Mouse (Mus musculus) MEL (cell line): Measurements from ENCODE around the gene Olfr996. TPM values are rescaled to one million over a fixed set of nuclear protein-coding genes. Genes with fewer than 3 reads are reported as not detected.
"Not testable (repeated sequence)": the region's sequence is repeated elsewhere in the genome, so short reads cannot be mapped to it uniquely, and the experiment has no call there.

Experiments
- DNase-seq: peaks from one replicate; pipeline ENCODE4 v3.0.0; 2011; ENCODE audit warnings: low read depth, low spot score
- H3K27ac ChIP-seq: 2 replicates; pipeline ENCODE4 v1.5.1; 2012; ENCODE audit warnings: low read depth, mild to moderate bottlenecking, control low read depth, low read length, moderate library complexity; ENCODE audit not compliant: control insufficient read depth
- H3K27me3 ChIP-seq, 2 experiments: fragments of 150-350 bp in 1 of 2; sonication (generic) in 1 of 2; 2 replicates each; pipeline ENCODE4 v1.6.1; 2012; ENCODE audit warnings: low read length in 2 of 2, mild to moderate bottlenecking in 2 of 2, improper control_type of control experiment in 1 of 2, moderate library complexity in 1 of 2; ENCODE audit not compliant: insufficient read depth in 2 of 2, control insufficient read depth in 1 of 2
- H3K36me3 ChIP-seq, 2 experiments: 2 replicates each; pipeline ENCODE4 v1.6.1; 2012 to 2014; ENCODE audit warnings: low read length in 2 of 2, improper control_type of control experiment in 1 of 2, inconsistent platforms in 1 of 2, mild to moderate bottlenecking in 1 of 2; ENCODE audit not compliant: insufficient read depth in 2 of 2, control insufficient read depth in 1 of 2
- H3K4me1 ChIP-seq, 2 experiments: fragments of 150-350 bp in 1 of 2; sonication (generic) in 1 of 2; 2 replicates each; pipeline ENCODE4 v1.6.1; 2012; ENCODE audit warnings: low read length in 2 of 2, improper control_type of control experiment in 1 of 2, mild to moderate bottlenecking in 1 of 2; ENCODE audit not compliant: insufficient read depth in 2 of 2, control insufficient read depth in 1 of 2
- H3K4me3 ChIP-seq, 2 experiments: fragments of 150-350 bp in 1 of 2; sonication (generic) in 1 of 2; 2 replicates each; pipeline ENCODE4 v1.5.1; 2012; ENCODE audit warnings: low read depth in 2 of 2, low read length in 2 of 2, mild to moderate bottlenecking in 2 of 2, moderate library complexity in 2 of 2, control low read depth in 1 of 2, improper control_type of control experiment in 1 of 2; ENCODE audit not compliant: control insufficient read depth in 1 of 2, insufficient read depth in 1 of 2
- H3K79me2 ChIP-seq: 2 replicates; pipeline ENCODE4 v1.6.1; 2012; ENCODE audit warnings: mild to moderate bottlenecking, low read length, moderate library complexity; ENCODE audit not compliant: control insufficient read depth, poor library complexity, insufficient read depth
- H3K9ac ChIP-seq: 2 replicates; pipeline ENCODE4 v1.6.1; 2012; ENCODE audit warnings: low read depth, mild to moderate bottlenecking, control low read depth, low read length, moderate library complexity; ENCODE audit not compliant: control insufficient read depth, poor library complexity, severe bottlenecking
- H3K9me3 ChIP-seq: fragments of 150-350 bp; sonication (generic); replicated peaks from 2 replicates; pipeline ENCODE4 v1.6.1; 2012; ENCODE audit warnings: mild to moderate bottlenecking, low read length, improper control_type of control experiment, moderate library complexity; ENCODE audit not compliant: insufficient read depth
- BHLHE40 ChIP-seq: IDR thresholded peaks from 2 replicates; pipeline ENCODE4 v1.6.1; 2012; ENCODE audit warnings: low read depth, mild to moderate bottlenecking, inconsistent platforms, low read length, improper control_type of control experiment, borderline replicate concordance
- CTCF ChIP-seq, 3 experiments: IDR thresholded peaks in 2 of 3; conservative IDR thresholded peaks in 1 of 3; 2 replicates each; pipeline ENCODE4 v1.5.1; 2011 to 2012; ENCODE audit warnings: low read length in 3 of 3, low read depth in 2 of 3, mild to moderate bottlenecking in 2 of 3, improper control_type of control experiment in 1 of 3, inconsistent platforms in 1 of 3, mixed read lengths in 1 of 3, moderate library complexity in 1 of 3; ENCODE audit not compliant: control insufficient read depth in 1 of 3, insufficient read depth in 1 of 3, poor library complexity in 1 of 3, severe bottlenecking in 1 of 3
- E2F4 ChIP-seq: IDR thresholded peaks from 2 replicates; pipeline ENCODE4 v1.6.1; 2011; ENCODE audit warnings: low read depth, low read length, improper control_type of control experiment, borderline replicate concordance
- ELF1 ChIP-seq: IDR thresholded peaks from 2 replicates; pipeline ENCODE4 v1.6.1; 2014; ENCODE audit warnings: low read depth, mild to moderate bottlenecking, inconsistent platforms, low read length, improper control_type of control experiment, moderate library complexity
- MAX ChIP-seq: IDR thresholded peaks from 2 replicates; pipeline ENCODE4 v1.6.1; 2011; ENCODE audit warnings: low read length, improper control_type of control experiment
- MXI1 ChIP-seq: IDR thresholded peaks from 2 replicates; pipeline ENCODE4 v1.6.1; 2011; ENCODE audit warnings: mild to moderate bottlenecking, low read depth, low read length, improper control_type of control experiment
- MYB ChIP-seq: IDR thresholded peaks from 2 replicates; pipeline ENCODE4 v1.6.1; 2011; ENCODE audit warnings: mild to moderate bottlenecking, low read depth, low read length, improper control_type of control experiment
- NELFE ChIP-seq: IDR thresholded peaks from 2 replicates; pipeline ENCODE4 v1.6.1; 2011; ENCODE audit warnings: low read depth, low read length, improper control_type of control experiment
- RAD21 ChIP-seq: IDR thresholded peaks from 2 replicates; pipeline ENCODE4 v1.6.1; 2011; ENCODE audit warnings: mild to moderate bottlenecking, low read depth, low read length, improper control_type of control experiment
- SIN3A ChIP-seq: IDR thresholded peaks from 2 replicates; pipeline ENCODE4 v1.6.1; 2012; ENCODE audit warnings: low read length, improper control_type of control experiment, inconsistent platforms
- SMC3 ChIP-seq: IDR thresholded peaks from 2 replicates; pipeline ENCODE4 v1.6.1; 2011; ENCODE audit warnings: low read depth, low read length, improper control_type of control experiment
- TBP ChIP-seq: IDR thresholded peaks from 2 replicates; pipeline ENCODE4 v1.8.0; 2011; ENCODE audit warnings: low read depth, low read length, improper control_type of control experiment
- USF1 ChIP-seq: IDR thresholded peaks from 2 replicates; pipeline ENCODE4 v1.6.1; 2014; ENCODE audit warnings: low read depth, mild to moderate bottlenecking, inconsistent platforms, low read length, improper control_type of control experiment, moderate library complexity
- USF2 ChIP-seq, 2 experiments: IDR thresholded peaks; 2 replicates each; pipeline ENCODE4 v1.6.1; 2011 to 2012; ENCODE audit warnings: improper control_type of control experiment in 2 of 2, low read length in 2 of 2, borderline replicate concordance in 1 of 2, inconsistent platforms in 1 of 2, low read depth in 1 of 2, mild to moderate bottlenecking in 1 of 2; ENCODE audit not compliant: insufficient read depth in 1 of 2
- ZC3H11A ChIP-seq: IDR thresholded peaks from 2 replicates; pipeline ENCODE4 v1.6.1; 2012; ENCODE audit warnings: low read depth, mild to moderate bottlenecking, inconsistent platforms, low read length, improper control_type of control experiment
- ZKSCAN1 ChIP-seq: IDR thresholded peaks from 2 replicates; pipeline ENCODE4 v1.6.1; 2012; ENCODE audit warnings: low read depth, mild to moderate bottlenecking, inconsistent platforms, low read length, improper control_type of control experiment, moderate library complexity
- ZMIZ1 ChIP-seq: IDR thresholded peaks from 2 replicates; pipeline ENCODE4 v1.6.1; 2012; ENCODE audit warnings: low read depth, mild to moderate bottlenecking, inconsistent platforms, low read length, improper control_type of control experiment, moderate library complexity
- ZNF384 ChIP-seq: IDR thresholded peaks from 2 replicates; pipeline ENCODE4 v1.6.1; 2012; ENCODE audit warnings: low read depth, mild to moderate bottlenecking, inconsistent platforms, low read length, improper control_type of control experiment
- polyA plus RNA-seq, 2 experiments: library from polyadenylated mRNA; stranded (reverse) in 1 of 2; unstranded in 1 of 2; fragments of >175 nt in 1 of 2; fragments of >200 nt in 1 of 2; gene quantifications; 2 replicates each; pipeline versions ENCODE4 v1.2.1 to v1.2.4; 2012; ENCODE audit warnings: low replicate concordance in 2 of 2, low read depth in 1 of 2; ENCODE audit not compliant: insufficient read length in 2 of 2, insufficient read depth in 1 of 2, missing spikeins in 1 of 2
- total RNA-seq: library from RNA; depleted of rRNA; stranded (reverse); fragments of 300-350 nt; gene quantifications from 2 replicates; pipeline ENCODE4 v1.2.3, GENCODE M21; 2012

Olfr996 gene
- total and polyA plus RNA-seq, 3 experiments, result not detected

- Histone ChIP-seq H3K9me3 (no peaks in the 10 kb centered on the region), H3K27ac (no peak overlapping the region), H3K9ac (no peak overlapping the region), H3K79me2 (no peaks in the 10 kb centered on the region), H3K36me3 (no peaks in the 10 kb centered on the region; a peak in 1 of 4 replicates), H3K4me1 (no peaks in the 10 kb centered on the region; a peak in 1 of 4 replicates), H3K4me3 (no peak overlapping the region), H3K27me3 (no peaks in the 10 kb centered on the region)
- peak; percentile 42 for DNase-seq
- no peak for TF ChIP-seq BHLHE40
- TF ChIP-seq ELF1, result 0 out of 2 replicates have a peak, but pooled peaks have one; percentile 46
- TF ChIP-seq USF1, result peak; percentile 90
- TF ChIP-seq ZNF384, result no peak
- 0 out of 4 replicates have a peak, but pooled peaks have one; percentile 27 to 58 for TF ChIP-seq USF2 (IDR thresholded peaks at IDR 0.05; ENCODE audit: borderline replicate concordance in 1 of 2, insufficient read depth in 1 of 2, low read depth in 1 of 2, low read length in 2 of 2)
- 0 out of 2 replicates have a peak, but pooled peaks have one; percentile 20 for TF ChIP-seq SIN3A
- TF ChIP-seq MYB, result no peak
- no peak for TF ChIP-seq ZMIZ1
- no peak for TF ChIP-seq E2F4
- no peak for TF ChIP-seq NELFE
- TF ChIP-seq TBP, result no peak
- TF ChIP-seq MAX, result peak; percentile 68; the same call in 1 of the 2 replicates
- TF ChIP-seq MXI1, result peak; percentile 32; the same call in 1 of the 2 replicates
Observed at GRCm38 (mm10) chr2:85560226-85560625, 18.8 kb upstream of the Olfr996 start.

- no peaks in the 10 kb centered on the region for H3K27me3 ChIP-seq
- no peaks in the 10 kb centered on the region; a peak in 1 of 4 replicates for H3K36me3 ChIP-seq
- no peaks in the 10 kb centered on the region; a peak in 1 of 4 replicates for H3K4me1 ChIP-seq
- no peaks in the 10 kb centered on the region for H3K79me2 ChIP-seq
- no peaks in the 10 kb centered on the region for H3K9me3 ChIP-seq
- H3K27ac ChIP-seq, result no peak overlapping the region
- H3K9ac ChIP-seq, result no peak overlapping the region
- peak; percentile 66 for TF ChIP-seq ZC3H11A
- no peak for TF ChIP-seq ZKSCAN1
- TF ChIP-seq SMC3, result peak; percentile 83
- TF ChIP-seq CTCF (IDR thresholded peaks at IDR 0.05 in 2 of 3, conservative IDR thresholded peaks at IDR 0.05 in 1 of 3; ENCODE audit: control insufficient read depth in 1 of 3, insufficient read depth in 1 of 3, low read depth in 2 of 3, low read length in 3 of 3, poor library complexity in 1 of 3, severe bottlenecking in 1 of 3), result peak; percentile 67 to 78 (median 70)
- peak; percentile 81 for TF ChIP-seq RAD21
- peak; percentile 59 for DNase-seq
- H3K4me3 ChIP-seq, result no peak overlapping the region
Observed at GRCm38 (mm10) chr2:85561187-85561586, 17.8 kb upstream of the Olfr996 start.

DNA sequence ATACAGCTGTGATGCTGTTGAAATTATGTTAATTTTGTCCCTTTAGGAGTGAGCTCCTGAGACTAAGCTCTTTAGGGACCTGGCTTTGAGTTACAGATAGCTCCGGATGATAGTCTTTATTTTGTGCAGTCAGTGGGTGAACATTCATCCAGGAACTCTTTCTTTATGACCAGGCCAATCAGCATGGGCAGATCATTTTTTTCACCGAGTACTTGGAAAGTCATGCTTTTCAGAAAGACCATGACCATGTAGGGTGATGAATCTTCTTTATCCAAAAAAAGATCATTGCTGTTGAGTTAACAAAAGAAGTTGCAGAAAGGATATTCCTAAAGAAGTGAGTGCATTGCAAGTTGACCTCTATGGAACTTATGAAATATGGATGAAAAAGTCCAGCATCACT lies 9.6 kb downstream of the Olfr996 start, which contains the start of gene Olfr998:
Olfr998 (plus strand) TSS at position 301 of the 400 bp plus-strand sequence.
- H3K4me1 ChIP-seq, H3K36me3 ChIP-seq, H3K4me3 ChIP-seq, H3K9ac ChIP-seq, H3K79me2 ChIP-seq, H3K9me3 ChIP-seq, H3K27me3 ChIP-seq, DNase-seq, H3K27ac ChIP-seq: not testable (repeated sequence)
